Mouse (Mus musculus): ENCODE results near the gene Olfm3.

GRCm38 (mm10) chr3:114962316-114963083 is 58.6 kb downstream of the Olfm3 start:
- no peak for TF ChIP-seq CTCF (IDR thresholded peaks at IDR 0.05; ENCODE audit: low read depth)
- TF ChIP-seq EP300 (optimal IDR thresholded peaks at IDR 0.05), result no peak
